Mouse (Mus musculus): ENCODE results near the gene Gm38655. TPM values are rescaled to one million over a fixed set of nuclear protein-coding genes. Genes with fewer than 3 reads are reported as not detected.
"Not testable (repeated sequence)": the region's sequence is repeated elsewhere in the genome, so short reads cannot be mapped to it uniquely, and the experiment has no call there.

Gm38655 gene
- 6.6 and 7.0 TPM in 2 replicates for polyA plus RNA-seq (2015; fragmentation: Nextera tagmentation; extraction: Ambion mirVana)

- peak within 1 kb of the TSS; percentile 28 for H3K4me2 ChIP-seq (ENCODE audit: low read depth, low read length)
- H3K36me3 ChIP-seq (ENCODE audit: control insufficient read depth, insufficient read depth, low read length), result no peaks in the 10 kb centered on the region
- H3K9ac ChIP-seq (ENCODE audit: low read length), result no peak within 1 kb of the TSS
- no peaks in the 10 kb centered on the region for H3K27me3 ChIP-seq (ENCODE audit: control insufficient read depth, insufficient read depth, low read length)
- H3K4me3 ChIP-seq (replicated peaks; ENCODE audit: low read length), result 0 out of 2 replicates have a peak within 1 kb of the TSS, but pooled peaks have one; percentile 6
- ATAC-seq (ENCODE audit: insufficient read depth, low FRiP score), result peak; percentile 89
- no peaks in the 10 kb centered on the region for H3K9me3 ChIP-seq (replicated peaks; ENCODE audit: control insufficient read depth, low read length)
- 52% methylated on average over 9 of the region's 9 CpGs for WGBS
- no peaks in the 10 kb centered on the region for H3K4me1 ChIP-seq (ENCODE audit: control insufficient read depth, insufficient read depth, low read length)
- peak within 1 kb of the TSS; percentile 60; the same call in 1 of the 2 replicates for H3K27ac ChIP-seq (ENCODE audit: low read length)
These were observed at the start of gene Gm38655 for GRCm38 (mm10) chr17:25175411-25175810. Gene Gm38655 (minus strand): TSS chr17:25175471.

GRCm38 (mm10) chr17:25224586-25225222 is 49.4 kb upstream of the Gm38655 start:
- Histone ChIP-seq H3K27ac (ENCODE audit: low read length) (no peak overlapping the region), H3K27me3 (ENCODE audit: control insufficient read depth, insufficient read depth, low read length) (no peaks in the 10 kb centered on the region), H3K4me3 (replicated peaks; ENCODE audit: low read length) (no peak overlapping the region), H3K4me2 (ENCODE audit: low read depth, low read length) (no peak overlapping the region), H3K4me1 (ENCODE audit: control insufficient read depth, insufficient read depth, low read length) (peaks cover 15% of the 10 kb centered on the region), H3K36me3 (ENCODE audit: control insufficient read depth, insufficient read depth, low read length) (no peaks in the 10 kb centered on the region), H3K9me3 (replicated peaks; ENCODE audit: control insufficient read depth, low read length) (no peaks in the 10 kb centered on the region), H3K9ac (ENCODE audit: low read length) (no peak overlapping the region)
- WGBS, result 88% methylated on average over 7 of the region's 7 CpGs
- no peak for ATAC-seq (ENCODE audit: insufficient read depth, low FRiP score)

- no peak for ATAC-seq (ENCODE audit: insufficient read depth, low FRiP score)
- Histone ChIP-seq H3K9me3 (replicated peaks; ENCODE audit: control insufficient read depth, low read length) (no peaks in the 10 kb centered on the region), H3K4me2 (ENCODE audit: low read depth, low read length) (peak overlapping the region; percentile 69), H3K36me3 (ENCODE audit: control insufficient read depth, insufficient read depth, low read length) (no peaks in the 10 kb centered on the region), H3K9ac (ENCODE audit: low read length) (no peak overlapping the region; the same call in 1 of the 2 replicates), H3K27ac (ENCODE audit: low read length) (no peak overlapping the region), H3K4me3 (replicated peaks; ENCODE audit: low read length) (peak overlapping the region; percentile 26), H3K4me1 (ENCODE audit: control insufficient read depth, insufficient read depth, low read length) (peaks cover 15% of the 10 kb centered on the region), H3K27me3 (ENCODE audit: control insufficient read depth, insufficient read depth, low read length) (no peaks in the 10 kb centered on the region)
- 50% methylated on average over 6 of the region's 6 CpGs for WGBS
These were observed 47.8 kb upstream of the Gm38655 start for GRCm38 (mm10) chr17:25222951-25223601.

GRCm38 (mm10) chr17:25222504-25222940 is 47.3 kb upstream of the Gm38655 start:
- not testable (repeated sequence) for H3K9me3 ChIP-seq (replicated peaks; ENCODE audit: control insufficient read depth, low read length); H3K27me3 ChIP-seq (ENCODE audit: control insufficient read depth, insufficient read depth, low read length); H3K36me3 ChIP-seq (ENCODE audit: control insufficient read depth, insufficient read depth, low read length); H3K27ac ChIP-seq (ENCODE audit: low read length)
- peak overlapping the region; percentile 69 for H3K4me2 ChIP-seq (ENCODE audit: low read depth, low read length)
- peaks cover 15% of the 10 kb centered on the region for H3K4me1 ChIP-seq (ENCODE audit: control insufficient read depth, insufficient read depth, low read length)
- ATAC-seq (ENCODE audit: insufficient read depth, low FRiP score), result peak; percentile 86
- H3K4me3 ChIP-seq (replicated peaks; ENCODE audit: low read length), result peak overlapping the region; percentile 47
- 15% methylated on average over 9 of the region's 28 CpGs for WGBS
- H3K9ac ChIP-seq (ENCODE audit: low read length), result peak overlapping the region; percentile 34

- ATAC-seq (ENCODE audit: insufficient read depth, low FRiP score), result peak; percentile 92
- WGBS, result 3% methylated on average over 21 of the region's 30 CpGs
These were observed 46.7 kb upstream of the Gm38655 start for GRCm38 (mm10) chr17:25221821-25222503.

GRCm38 (mm10) chr17:25220746-25221145 is 45.5 kb upstream of the Gm38655 start:
- no peaks in the 10 kb centered on the region for H3K27me3 ChIP-seq (ENCODE audit: control insufficient read depth, insufficient read depth, low read length)
- H3K4me3 ChIP-seq (replicated peaks; ENCODE audit: low read length), result no peak overlapping the region
- no peak overlapping the region for H3K4me2 ChIP-seq (ENCODE audit: low read depth, low read length)
- 0 out of 2 replicates have a peak, but pooled peaks cover 7% of the 10 kb centered on the region for H3K36me3 ChIP-seq (ENCODE audit: control insufficient read depth, insufficient read depth, low read length)
- no peak overlapping the region for H3K27ac ChIP-seq (ENCODE audit: low read length)
- no peaks in the 10 kb centered on the region for H3K9me3 ChIP-seq (replicated peaks; ENCODE audit: control insufficient read depth, low read length)
- peaks cover 15% of the 10 kb centered on the region for H3K4me1 ChIP-seq (ENCODE audit: control insufficient read depth, insufficient read depth, low read length)
- ATAC-seq (ENCODE audit: insufficient read depth, low FRiP score), result no peak
- H3K9ac ChIP-seq (ENCODE audit: low read length), result no peak overlapping the region
- WGBS, result 81% methylated on average over 1 of the region's 1 CpGs

More at GRCm38 (mm10) chr17:25221821-25222503, 46.7 kb upstream of the Gm38655 start:
- H3K27me3 ChIP-seq (ENCODE audit: control insufficient read depth, insufficient read depth, low read length), result no peaks in the 10 kb centered on the region
- peak overlapping the region; percentile 69 for H3K4me2 ChIP-seq (ENCODE audit: low read depth, low read length)
- peak overlapping the region; percentile 71 for H3K9ac ChIP-seq (ENCODE audit: low read length)
- H3K4me3 ChIP-seq (replicated peaks; ENCODE audit: low read length), result peak overlapping the region; percentile 47
- H3K36me3 ChIP-seq (ENCODE audit: control insufficient read depth, insufficient read depth, low read length), result no peaks in the 10 kb centered on the region
- H3K9me3 ChIP-seq (replicated peaks; ENCODE audit: control insufficient read depth, low read length), result no peaks in the 10 kb centered on the region
- H3K4me1 ChIP-seq (ENCODE audit: control insufficient read depth, insufficient read depth, low read length), result peaks cover 15% of the 10 kb centered on the region
- peak overlapping the region; percentile 66; the same call in 1 of the 2 replicates for H3K27ac ChIP-seq (ENCODE audit: low read length)

- Histone ChIP-seq H3K27me3 (ENCODE audit: control insufficient read depth, insufficient read depth, low read length) (no peaks in the 10 kb centered on the region), H3K4me1 (ENCODE audit: control insufficient read depth, insufficient read depth, low read length) (peaks cover 15% of the 10 kb centered on the region), H3K4me3 (replicated peaks; ENCODE audit: low read length) (no peak overlapping the region), H3K27ac (ENCODE audit: low read length) (no peak overlapping the region), H3K36me3 (ENCODE audit: control insufficient read depth, insufficient read depth, low read length) (peaks cover 10% of the 10 kb centered on the region; the same call in 1 of the 2 replicates), H3K9me3 (replicated peaks; ENCODE audit: control insufficient read depth, low read length) (no peaks in the 10 kb centered on the region), H3K4me2 (ENCODE audit: low read depth, low read length) (no peak overlapping the region), H3K9ac (ENCODE audit: low read length) (no peak overlapping the region)
- 92% methylated on average over 15 of the region's 15 CpGs for WGBS
- ATAC-seq (ENCODE audit: insufficient read depth, low FRiP score), result no peak
These were observed 44.4 kb upstream of the Gm38655 start for GRCm38 (mm10) chr17:25219492-25220295.

- 89% methylated on average over 9 of the region's 9 CpGs for WGBS
- ATAC-seq (ENCODE audit: insufficient read depth, low FRiP score), result no peak
These were observed 43.7 kb upstream of the Gm38655 start for GRCm38 (mm10) chr17:25218967-25219366.

More at GRCm38 (mm10) chr17:25218967-25219366, 43.7 kb upstream of the Gm38655 start:
- no peaks in the 10 kb centered on the region for H3K9me3 ChIP-seq (replicated peaks; ENCODE audit: control insufficient read depth, low read length)
- no peak overlapping the region for H3K9ac ChIP-seq (ENCODE audit: low read length)
- H3K36me3 ChIP-seq (ENCODE audit: control insufficient read depth, insufficient read depth, low read length), result peaks cover 18% of the 10 kb centered on the region; the same call in 1 of the 2 replicates
- no peak overlapping the region for H3K4me2 ChIP-seq (ENCODE audit: low read depth, low read length)
- peaks cover 15% of the 10 kb centered on the region for H3K4me1 ChIP-seq (ENCODE audit: control insufficient read depth, insufficient read depth, low read length)
- H3K27me3 ChIP-seq (ENCODE audit: control insufficient read depth, insufficient read depth, low read length), result no peaks in the 10 kb centered on the region
- H3K4me3 ChIP-seq (replicated peaks; ENCODE audit: low read length), result no peak overlapping the region
- no peak overlapping the region for H3K27ac ChIP-seq (ENCODE audit: low read length)
